Mouse (Mus musculus) hindbrain, embryonic 16.5 days (tissue): Measurements from ENCODE around the gene Krtcap2. TPM values are rescaled to one million over a fixed set of nuclear protein-coding genes. Genes with fewer than 3 reads are reported as not detected.

ENCODE experiments used
- ATAC-seq: fragments of 200-750 bp; cut with Nextera tagmentation; 2 replicates; pipeline ENCODE4 v1.8.0; 2017; ENCODE audit warnings: moderate TSS enrichment, moderate library complexity
- H3K27ac ChIP-seq: fragments of 300-500 bp; sonication (generic); 2 replicates; pipeline ENCODE4 v1.5.1; 2014; ENCODE audit warnings: low read depth, mild to moderate bottlenecking, control low read depth, low read length, moderate library complexity
- H3K27me3 ChIP-seq: fragments of 300-500 bp; sonication (generic); replicated peaks from 2 replicates; pipeline ENCODE4 v1.6.1; 2014; ENCODE audit warnings: low read length; ENCODE audit not compliant: control insufficient read depth, insufficient read depth
- H3K36me3 ChIP-seq: fragments of 300-500 bp; sonication (generic); 2 replicates; pipeline ENCODE4 v1.6.1; 2014; ENCODE audit warnings: mild to moderate bottlenecking, low read length, moderate library complexity, mixed read lengths; ENCODE audit not compliant: control insufficient read depth, insufficient read depth
- H3K4me1 ChIP-seq: fragments of 300-500 bp; sonication (generic); 2 replicates; pipeline ENCODE4 v1.6.1; 2014; ENCODE audit warnings: low read depth, low read length; ENCODE audit not compliant: control insufficient read depth, insufficient read depth
- H3K4me2 ChIP-seq: fragments of 300-500 bp; sonication (generic); 2 replicates; pipeline ENCODE4 v1.6.1; 2014; ENCODE audit warnings: mild to moderate bottlenecking, low read length, control low read depth, moderate library complexity
- H3K4me3 ChIP-seq: fragments of 300-500 bp; sonication (generic); 2 replicates; pipeline ENCODE4 v1.5.1; 2014; ENCODE audit warnings: mild to moderate bottlenecking, low read length, control low read depth, moderate library complexity
- H3K9ac ChIP-seq: fragments of 300-500 bp; sonication (generic); 2 replicates; pipeline ENCODE4 v1.6.1; 2014; ENCODE audit warnings: low read depth, mild to moderate bottlenecking, control low read depth, low read length, moderate library complexity
- H3K9me3 ChIP-seq: fragments of 300-500 bp; sonication (generic); 2 replicates; pipeline ENCODE4 v1.6.1; 2014; ENCODE audit warnings: mild to moderate bottlenecking, low read length, moderate library complexity; ENCODE audit not compliant: control insufficient read depth
- WGBS: fragments of 180-500 bp; shearing (Covaris S2); extraction: QIAGEN DNeasy Blood & Tissue Kit; methylation state at CpG from one replicate; pipeline ENCODE4 v1.1.7; 2014; 5-methylcytosine and 5-hydroxymethylcytosine counted together
- polyA plus RNA-seq: library from polyadenylated mRNA; unstranded; fragments of >200 nt; fragmentation: Nextera tagmentation; extraction: Ambion mirVana; gene quantifications from 2 replicates; pipeline ENCODE4 v1.2.1, GENCODE M21; 2015

The Krtcap2 gene
- polyA plus RNA-seq, 1 experiment from 2014 or later, result 227 TPM

DNA sequence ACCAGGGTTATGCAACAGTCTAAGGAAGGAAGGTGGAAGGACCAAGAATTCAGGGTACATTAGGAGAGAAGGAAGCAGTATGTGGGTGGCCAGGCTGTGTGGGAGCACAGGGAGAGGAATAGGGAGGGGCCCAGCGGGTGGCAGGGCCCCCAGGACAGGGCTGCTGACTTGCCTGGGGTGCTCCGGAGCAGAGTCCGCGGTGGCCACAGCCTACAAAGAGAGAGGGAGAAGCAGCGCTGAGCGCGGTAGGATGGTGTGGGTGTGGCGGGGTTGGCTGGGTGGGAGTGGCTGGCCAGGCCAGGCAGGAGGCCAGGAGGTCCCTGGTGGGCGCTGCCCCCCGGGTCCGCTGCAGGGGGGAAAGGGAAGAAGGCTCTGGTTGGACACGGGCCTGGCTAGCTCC, 7.3 kb upstream of the Krtcap2 start:
- Histone ChIP-seq H3K27me3 (no peaks in the 10 kb centered on the region), H3K36me3 (peaks cover 68% of the 10 kb centered on the region), H3K27ac (no peak overlapping the region), H3K4me3 (no peak overlapping the region), H3K4me1 (peaks cover 8% of the 10 kb centered on the region), H3K4me2 (no peak overlapping the region), H3K9me3 (no peaks in the 10 kb centered on the region), H3K9ac (no peak overlapping the region)
- WGBS, result 74% methylated on average over 8 of the region's 12 CpGs
- no peak for ATAC-seq

DNA sequence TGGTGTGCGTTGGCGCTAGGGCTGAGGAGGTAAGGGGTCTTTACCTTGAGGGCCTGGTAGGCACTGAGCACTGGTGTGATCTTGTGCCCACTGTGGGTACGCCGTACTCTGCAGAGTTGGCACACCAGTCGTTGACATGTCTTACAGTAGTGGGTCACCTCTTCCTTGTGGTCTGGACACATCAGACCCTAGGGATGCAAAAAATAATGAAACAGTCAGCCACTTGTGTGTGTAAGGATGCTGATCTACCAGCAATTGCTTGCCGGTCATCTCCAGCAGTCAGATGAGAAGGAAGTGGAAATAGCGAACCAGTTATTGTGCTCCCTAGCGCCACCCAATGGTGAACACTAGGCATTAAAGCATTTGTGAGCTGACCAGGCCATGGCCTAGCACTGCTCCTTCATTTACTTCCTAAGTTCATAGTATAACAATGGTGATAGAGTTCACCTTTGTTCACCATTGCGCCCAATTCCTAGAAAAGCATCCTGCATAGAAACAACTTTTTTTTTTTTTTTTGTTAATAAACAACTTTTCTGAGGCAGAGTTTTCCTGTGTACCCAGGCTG, 3.4 kb upstream of the Krtcap2 start:
- H3K4me1 ChIP-seq, result peaks cover 26% of the 10 kb centered on the region
- no peak overlapping the region for H3K4me2 ChIP-seq
- no peak for ATAC-seq
- 66% methylated on average over 9 of the region's 9 CpGs for WGBS
- no peak overlapping the region for H3K9ac ChIP-seq
- no peak overlapping the region for H3K4me3 ChIP-seq
- H3K27me3 ChIP-seq, result no peaks in the 10 kb centered on the region
- no peaks in the 10 kb centered on the region for H3K9me3 ChIP-seq
- H3K27ac ChIP-seq, result no peak overlapping the region
- peaks cover 41% of the 10 kb centered on the region for H3K36me3 ChIP-seq

DNA sequence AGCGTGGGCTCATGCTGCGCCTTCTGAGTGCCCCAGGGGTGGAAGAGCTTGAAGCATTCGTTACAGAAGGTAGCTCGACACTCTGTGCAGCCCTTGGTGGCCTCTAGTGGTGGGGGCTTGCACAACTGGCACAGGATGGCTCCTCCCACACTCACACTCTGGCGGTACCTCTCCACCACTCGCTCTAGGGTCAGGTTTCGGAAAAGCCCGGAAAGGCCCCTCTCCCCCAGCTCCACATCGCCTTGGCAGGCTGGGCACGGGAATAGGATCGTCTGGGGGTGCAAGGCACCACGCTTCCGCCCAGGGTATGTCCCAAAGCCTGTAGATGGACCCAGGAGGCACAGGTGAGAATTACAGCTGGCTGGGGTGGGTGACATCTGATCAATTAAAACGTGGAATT, 2.2 kb upstream of the Krtcap2 start:
- no peak for ATAC-seq
- Histone ChIP-seq H3K27me3 (no peaks in the 10 kb centered on the region), H3K9me3 (no peaks in the 10 kb centered on the region), H3K9ac (peak overlapping the region; percentile 79), H3K4me2 (peak overlapping the region; percentile 92), H3K4me1 (peaks cover 29% of the 10 kb centered on the region), H3K27ac (no peak overlapping the region), H3K4me3 (peak overlapping the region; percentile 74), H3K36me3 (peaks cover 29% of the 10 kb centered on the region)
- 11% methylated on average over 14 of the region's 14 CpGs for WGBS

DNA sequence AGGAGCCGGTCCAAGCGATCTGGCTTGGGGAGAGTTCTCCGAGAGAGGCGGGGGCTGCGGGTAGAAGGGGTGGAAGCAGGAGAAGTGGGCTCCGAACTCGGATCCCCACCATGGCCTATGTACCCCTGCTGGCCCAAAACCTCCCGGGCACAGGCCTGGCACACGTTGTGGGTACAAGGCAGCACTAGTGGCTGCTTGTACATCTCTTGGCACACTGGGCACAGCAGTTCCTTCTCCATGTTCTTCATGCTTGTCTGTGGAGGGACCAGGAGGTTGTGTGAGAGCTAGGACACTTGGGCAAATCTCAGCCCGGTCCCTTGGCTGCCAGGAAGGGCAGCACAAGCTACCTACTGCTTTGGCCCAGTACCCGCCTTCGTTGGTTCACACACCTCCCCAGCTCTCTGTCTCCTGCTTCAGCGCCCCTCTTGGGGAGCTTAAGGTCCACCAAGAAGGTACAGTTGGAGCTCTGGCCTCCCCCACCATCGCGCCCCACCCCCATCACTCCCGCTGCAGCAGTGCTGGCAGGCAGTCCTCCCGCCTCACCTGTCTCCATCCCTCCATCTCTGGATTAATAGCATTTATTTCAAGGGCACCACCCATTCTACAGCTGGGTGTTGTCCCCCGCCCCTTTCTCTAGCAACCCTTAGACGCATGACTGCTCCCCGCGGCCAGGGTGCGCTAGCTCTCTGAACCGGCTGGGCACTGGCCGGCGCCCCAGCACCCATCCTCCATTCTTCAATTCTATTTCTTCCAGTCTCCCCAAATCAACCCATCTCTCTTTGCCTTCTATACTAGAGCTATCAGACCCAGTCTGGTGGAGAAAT, 1.4 kb upstream of the Krtcap2 start:
- peak overlapping the region; percentile 92 for H3K4me2 ChIP-seq
- H3K27me3 ChIP-seq, result no peaks in the 10 kb centered on the region
- H3K9me3 ChIP-seq, result no peaks in the 10 kb centered on the region
- H3K4me3 ChIP-seq, result peak overlapping the region; percentile 74
- H3K27ac ChIP-seq, result peak overlapping the region; percentile 95
- H3K36me3 ChIP-seq, result peaks cover 22% of the 10 kb centered on the region
- H3K4me1 ChIP-seq, result peaks cover 29% of the 10 kb centered on the region
- ATAC-seq, result peak; percentile 46
- peak overlapping the region; percentile 79 for H3K9ac ChIP-seq
- 8% methylated on average over 25 of the region's 25 CpGs for WGBS

DNA sequence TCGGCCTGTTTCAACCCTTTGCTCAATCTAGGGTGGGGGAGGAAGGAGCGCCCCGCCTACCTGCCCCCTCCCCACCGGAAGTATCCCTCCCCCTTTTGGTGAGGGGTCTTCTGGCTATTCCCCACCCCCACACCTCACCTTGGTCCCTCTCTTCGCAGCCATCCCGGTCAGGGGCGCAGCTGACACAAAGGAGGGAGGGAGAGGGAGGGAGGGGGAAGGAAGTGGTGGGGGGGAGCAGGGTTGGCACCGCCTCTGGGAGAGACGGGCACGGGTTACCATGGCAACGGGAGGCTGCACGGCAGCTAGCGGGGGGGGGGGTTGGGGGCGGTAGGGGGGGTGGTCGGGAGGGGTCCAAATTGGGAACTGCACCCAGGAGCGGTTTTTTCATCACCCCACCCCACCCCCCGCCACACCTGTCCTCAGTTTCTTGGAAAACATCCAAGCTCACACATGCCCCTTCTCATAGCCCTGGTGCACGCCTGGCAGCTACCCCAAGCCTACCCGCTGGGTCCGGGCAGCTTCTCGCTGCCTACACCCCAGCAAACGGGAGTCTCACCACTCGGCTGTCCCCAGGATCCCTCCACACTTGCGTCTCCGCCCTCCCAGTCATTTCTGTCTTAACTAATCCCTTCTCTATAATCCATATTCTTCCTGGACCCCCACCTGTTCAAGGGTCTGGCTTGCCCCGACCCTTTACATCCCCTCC, 631 bp upstream of the Krtcap2 start:
- ATAC-seq, result peak; percentile 62
- Histone ChIP-seq H3K9me3 (no peaks in the 10 kb centered on the region), H3K36me3 (peaks cover 17% of the 10 kb centered on the region), H3K4me3 (peak overlapping the region; percentile 74), H3K4me2 (peak overlapping the region; percentile 92), H3K27ac (peak overlapping the region; percentile 95), H3K27me3 (no peaks in the 10 kb centered on the region), H3K9ac (peak overlapping the region; percentile 79), H3K4me1 (peaks cover 29% of the 10 kb centered on the region)
- 1% methylated on average over 21 of the region's 26 CpGs for WGBS

DNA sequence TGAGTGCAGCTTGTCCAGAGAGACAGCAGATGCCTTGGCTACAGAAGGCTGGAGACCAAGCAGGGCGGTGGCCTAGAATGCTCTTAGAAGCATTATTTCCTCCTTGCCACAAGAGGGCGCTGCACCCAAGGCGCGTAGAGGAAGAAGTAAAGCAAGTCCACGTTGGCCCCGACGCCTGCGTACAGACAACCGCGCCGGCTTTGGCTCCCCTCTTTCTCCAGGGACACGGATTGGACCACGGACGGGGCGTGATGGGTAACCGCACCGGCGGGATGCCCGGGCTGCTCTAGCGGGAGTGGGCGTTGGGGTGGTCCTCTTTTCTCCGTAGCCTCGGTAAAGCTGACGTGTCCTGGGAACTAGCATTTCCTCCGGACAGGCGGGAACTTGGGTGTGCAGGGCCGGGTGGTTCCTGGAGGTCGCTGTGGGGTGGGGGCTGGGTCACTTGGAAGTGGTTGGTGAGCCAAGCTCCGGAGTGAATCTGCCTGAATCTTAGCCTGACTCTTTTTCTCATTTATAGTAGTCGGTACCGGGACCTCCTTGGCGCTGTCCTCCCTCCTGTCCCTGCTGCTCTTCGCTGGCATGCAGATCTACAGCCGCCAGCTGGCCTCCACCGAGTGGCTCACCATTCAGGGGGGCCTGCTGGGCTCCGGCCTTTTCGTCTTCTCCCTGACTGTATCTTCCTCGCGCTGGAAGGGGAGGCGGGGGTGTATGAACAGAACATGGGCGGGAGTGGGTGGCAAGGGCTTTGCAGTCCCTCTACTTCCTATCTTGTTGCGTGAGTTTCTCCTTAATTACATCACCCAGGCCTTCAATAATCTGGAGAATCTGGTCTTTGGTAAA, 715 bp downstream of the Krtcap2 start, which contains the start of gene Trim46:
Gene Trim46, minus strand, starts transcription at position 49 of the 840 bp plus-strand sequence.
- H3K4me2 ChIP-seq, result peak within 1 kb of the TSS; percentile 92
- H3K4me3 ChIP-seq, result peak within 1 kb of the TSS; percentile 74
- 0% methylated on average over 40 of the region's 42 CpGs for WGBS
- peak within 1 kb of the TSS; percentile 95 for H3K27ac ChIP-seq
- peak; percentile 70 for ATAC-seq
- no peaks in the 10 kb centered on the region for H3K27me3 ChIP-seq
- H3K4me1 ChIP-seq, result peaks cover 35% of the 10 kb centered on the region
- peak within 1 kb of the TSS; percentile 79 for H3K9ac ChIP-seq
- H3K9me3 ChIP-seq, result no peaks in the 10 kb centered on the region
- peaks cover 10% of the 10 kb centered on the region for H3K36me3 ChIP-seq

DNA sequence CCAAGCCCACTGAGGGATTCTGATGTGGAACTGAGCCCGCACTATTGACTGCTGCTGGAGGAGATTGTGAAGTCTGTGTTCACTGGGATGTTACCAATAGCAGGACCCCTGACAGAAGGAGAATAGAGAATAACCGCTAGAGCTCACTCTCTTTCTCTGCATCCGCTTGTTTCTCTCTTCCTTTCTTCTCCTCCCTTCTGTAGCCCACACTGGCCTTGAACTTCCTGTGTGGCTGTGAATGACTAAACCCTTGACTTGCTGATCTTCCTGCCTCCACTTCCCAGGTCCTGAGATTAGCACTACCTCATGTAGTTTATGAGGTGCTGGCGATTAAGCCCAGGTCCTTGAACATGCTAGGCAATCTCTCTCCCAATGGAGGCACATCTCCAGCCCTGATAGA, 1.7 kb downstream of the Krtcap2 start:
- no peak overlapping the region for H3K9ac ChIP-seq
- no peak overlapping the region for H3K27ac ChIP-seq
- no peak for ATAC-seq
- peaks cover 33% of the 10 kb centered on the region for H3K4me1 ChIP-seq
- WGBS, result 86% methylated on average over 4 of the region's 4 CpGs
- H3K36me3 ChIP-seq, result peaks cover under 1% of the 10 kb centered on the region; the same call in 1 of the 2 replicates
- H3K4me2 ChIP-seq, result peak overlapping the region; percentile 92
- no peaks in the 10 kb centered on the region for H3K9me3 ChIP-seq
- H3K27me3 ChIP-seq, result no peaks in the 10 kb centered on the region
- peak overlapping the region; percentile 74; the same call in 1 of the 2 replicates for H3K4me3 ChIP-seq

GRCm38 (mm10) chr3:89250435-89251040, 4.8 kb downstream of the Krtcap2 start:
- no peak overlapping the region for H3K4me2 ChIP-seq
- no peak for ATAC-seq
- no peaks in the 10 kb centered on the region for H3K9me3 ChIP-seq
- H3K4me3 ChIP-seq, result no peak overlapping the region
- H3K27ac ChIP-seq, result no peak overlapping the region
- no peaks in the 10 kb centered on the region for H3K36me3 ChIP-seq
- H3K27me3 ChIP-seq, result no peaks in the 10 kb centered on the region
- 26% methylated on average over 7 of the region's 7 CpGs for WGBS
- no peak overlapping the region for H3K9ac ChIP-seq
- peaks cover 18% of the 10 kb centered on the region for H3K4me1 ChIP-seq
